Mouse (Mus musculus) CH12.LX (cell line): ENCODE measurements around the gene Tmem81.

Source experiments
- BHLHE40 ChIP-seq: IDR thresholded peaks from 2 replicates; pipeline ENCODE4 v1.6.1; 2011; ENCODE audit warnings: mild to moderate bottlenecking, low read depth, low read length, improper control_type of control experiment
- CTCF ChIP-seq, 2 experiments: IDR thresholded peaks in 1 of 2; conservative IDR thresholded peaks in 1 of 2; 2 replicates each; pipeline ENCODE4 v1.5.1; 2011 to 2012; ENCODE audit warnings: low read depth in 2 of 2, low read length in 2 of 2, improper control_type of control experiment in 1 of 2, inconsistent platforms in 1 of 2, mild to moderate bottlenecking in 1 of 2, moderate library complexity in 1 of 2
- MAX ChIP-seq: IDR thresholded peaks from 2 replicates; pipeline ENCODE4 v1.6.1; 2011; ENCODE audit warnings: low read length, improper control_type of control experiment
- NELFE ChIP-seq: IDR thresholded peaks from 2 replicates; pipeline ENCODE4 v1.6.1; 2011; ENCODE audit warnings: low read depth, low read length, improper control_type of control experiment
- POLR2A ChIP-seq: IDR thresholded peaks from 2 replicates; pipeline ENCODE4 v1.6.1; 2011; ENCODE audit warnings: low read depth, mild to moderate bottlenecking, improper control_type of control experiment, low read length
- TBP ChIP-seq: conservative IDR thresholded peaks from 2 replicates; pipeline ENCODE4 v1.6.1; 2011; ENCODE audit warnings: low read depth, low read length, improper control_type of control experiment
- TCF12 ChIP-seq: IDR thresholded peaks from 2 replicates; pipeline ENCODE4 v1.6.1; 2014; ENCODE audit warnings: low read depth, mild to moderate bottlenecking, inconsistent platforms, low read length, improper control_type of control experiment
- USF1 ChIP-seq: IDR thresholded peaks from 2 replicates; pipeline ENCODE4 v1.6.1; 2014; ENCODE audit warnings: low read depth, mild to moderate bottlenecking, inconsistent platforms, low read length, improper control_type of control experiment

GRCm38 (mm10) chr1:132506656-132507055 lies 626 bp downstream of the Tmem81 start:
- no peak for TF ChIP-seq NELFE
- TF ChIP-seq USF1: no peak
- TF ChIP-seq MAX: no peak
- TF ChIP-seq TCF12: no peak
- TF ChIP-seq POLR2A: no peak
- TF ChIP-seq CTCF (conservative IDR thresholded peaks at IDR 0.05 in 1 of 2, IDR thresholded peaks at IDR 0.05 in 1 of 2; ENCODE audit: low read depth in 2 of 2, low read length in 2 of 2): no peak
- TF ChIP-seq BHLHE40: no peak
- TF ChIP-seq TBP: no peak
